Mouse (Mus musculus) ES-E14 (cell line): ENCODE measurements around the gene Rab1b.

Experiments used
- HCFC1 ChIP-seq: IDR thresholded peaks from 2 replicates; pipeline ENCODE4 v1.6.1; 2012; ENCODE audit warnings: low read length, inconsistent platforms, borderline replicate concordance; ENCODE audit not compliant: insufficient read depth
- ZNF384 ChIP-seq: IDR thresholded peaks from 2 replicates; pipeline ENCODE4 v1.6.1; 2012; ENCODE audit warnings: low read depth, low read length, inconsistent platforms

- TF ChIP-seq ZNF384 (no peak), HCFC1 (no peak)
Measured at GRCm38 (mm10) chr19:5108271-5108575, 1.4 kb upstream of the Rab1b start.
